Mouse (Mus musculus): ENCODE results near the gene Nfix. TPM values are rescaled to one million over a fixed set of nuclear protein-coding genes. Genes with fewer than 3 reads are reported as not detected.

Gene Nfix
- total and polyA plus RNA-seq, 2 experiments from 2014 or later, result 92.5 to 123 TPM

- TF ChIP-seq CTCF (IDR thresholded peaks at IDR 0.05; ENCODE audit: low read depth), result no peak
- H3K27ac ChIP-seq, result peak overlapping the region; percentile 90
- H3K4me1 ChIP-seq (ENCODE audit: insufficient read depth, low read length), result peaks cover 34% of the 10 kb centered on the region
- no peak for ATAC-seq
- H3K9me3 ChIP-seq (ENCODE audit: low read length), result no peaks in the 10 kb centered on the region
- peaks cover 10% of the 10 kb centered on the region for H3K27me3 ChIP-seq (ENCODE audit: insufficient read depth, low read length)
- H3K4me3 ChIP-seq (ENCODE audit: low read length), result no peak overlapping the region
- H3K9ac ChIP-seq (replicated peaks; ENCODE audit: low read length), result peak overlapping the region; percentile 38; the same call in 1 of the 2 replicates
- DNase-seq (ENCODE audit: low spot score), result no peak
- H3K36me3 ChIP-seq (ENCODE audit: insufficient read depth, low read length), result no peaks in the 10 kb centered on the region
- WGBS, result 32% methylated on average over 10 of the region's 10 CpGs
- peak overlapping the region; percentile 37; the same call in 1 of the 2 replicates for H3K4me2 ChIP-seq (ENCODE audit: low read depth, low read length)
Observed at GRCm38 (mm10) chr8:84777899-84778637, 22.1 kb downstream of the Nfix start.

- peaks cover 5% of the 10 kb centered on the region; the same call in 1 of the 2 replicates for H3K27me3 ChIP-seq (ENCODE audit: insufficient read depth, low read length)
- H3K9me3 ChIP-seq (ENCODE audit: low read length), result no peaks in the 10 kb centered on the region
Observed at GRCm38 (mm10) chr8:84776569-84776968, 23.6 kb downstream of the Nfix start.

GRCm38 (mm10) chr8:84775621-84776113 lies 24.5 kb downstream of the Nfix start:
- Histone ChIP-seq H3K27me3 (ENCODE audit: insufficient read depth, low read length) (peaks cover 5% of the 10 kb centered on the region; the same call in 1 of the 2 replicates), H3K4me2 (ENCODE audit: low read depth, low read length) (peak overlapping the region; percentile 50), H3K27ac (peak overlapping the region; percentile 90), H3K4me1 (ENCODE audit: insufficient read depth, low read length) (peaks cover 24% of the 10 kb centered on the region), H3K4me3 (ENCODE audit: low read length) (0 out of 2 replicates have a peak overlapping the region, but pooled peaks have one; percentile 4), H3K9me3 (ENCODE audit: low read length) (no peaks in the 10 kb centered on the region), H3K9ac (replicated peaks; ENCODE audit: low read length) (peak overlapping the region; percentile 40; the same call in 1 of the 2 replicates), H3K36me3 (ENCODE audit: insufficient read depth, low read length) (no peaks in the 10 kb centered on the region)
- ATAC-seq (no peak), DNase-seq (ENCODE audit: low spot score) (no peak)
- 11% methylated on average over 7 of the region's 7 CpGs for whole genome bisulfite sequencing
- TF ChIP-seq CTCF (IDR thresholded peaks at IDR 0.05; ENCODE audit: low read depth), result no peak

More at GRCm38 (mm10) chr8:84776569-84776968, 23.6 kb downstream of the Nfix start:
- no peaks in the 10 kb centered on the region for H3K36me3 ChIP-seq (ENCODE audit: insufficient read depth, low read length)
- H3K4me2 ChIP-seq (ENCODE audit: low read depth, low read length), result no peak overlapping the region
- H3K9ac ChIP-seq (replicated peaks; ENCODE audit: low read length), result no peak overlapping the region
- DNase-seq (ENCODE audit: low spot score), result no peak
- peaks cover 29% of the 10 kb centered on the region for H3K4me1 ChIP-seq (ENCODE audit: insufficient read depth, low read length)
- peak overlapping the region; percentile 90 for H3K27ac ChIP-seq
- no peak for ATAC-seq
- H3K4me3 ChIP-seq (ENCODE audit: low read length), result no peak overlapping the region
- no peak for TF ChIP-seq CTCF (IDR thresholded peaks at IDR 0.05; ENCODE audit: low read depth)
- WGBS, result no CpG with 5 or more reads among the region's 1 CpGs

GRCm38 (mm10) chr8:84775105-84775591 lies 25.0 kb downstream of the Nfix start:
- peak overlapping the region; percentile 4; the same call in 1 of the 2 replicates for H3K4me3 ChIP-seq (ENCODE audit: low read length)
- peak overlapping the region; percentile 50 for H3K4me2 ChIP-seq (ENCODE audit: low read depth, low read length)
- TF ChIP-seq CTCF (IDR thresholded peaks at IDR 0.05; ENCODE audit: low read depth), result no peak
- no peaks in the 10 kb centered on the region for H3K9me3 ChIP-seq (ENCODE audit: low read length)
- peak overlapping the region; percentile 90 for H3K27ac ChIP-seq
- peak overlapping the region; percentile 40 for H3K9ac ChIP-seq (replicated peaks; ENCODE audit: low read length)
- peaks cover 5% of the 10 kb centered on the region; the same call in 1 of the 2 replicates for H3K27me3 ChIP-seq (ENCODE audit: insufficient read depth, low read length)
- peaks cover 24% of the 10 kb centered on the region for H3K4me1 ChIP-seq (ENCODE audit: insufficient read depth, low read length)
- no peaks in the 10 kb centered on the region for H3K36me3 ChIP-seq (ENCODE audit: insufficient read depth, low read length)
- peak; percentile 29 for DNase-seq (ENCODE audit: low spot score)
- ATAC-seq, result peak; percentile 15; the same call in 1 of the 2 replicates
- 4% methylated on average over 13 of the region's 13 CpGs for WGBS

- DNase-seq (ENCODE audit: low spot score) (peak; percentile 87), ATAC-seq (peak; percentile 77)
- Histone ChIP-seq H3K9me3 (ENCODE audit: low read length) (no peaks in the 10 kb centered on the region), H3K4me3 (ENCODE audit: low read length) (no peak overlapping the region), H3K36me3 (ENCODE audit: insufficient read depth, low read length) (no peaks in the 10 kb centered on the region), H3K4me2 (ENCODE audit: low read depth, low read length) (peak overlapping the region; percentile 50), H3K27me3 (ENCODE audit: insufficient read depth, low read length) (peaks cover 5% of the 10 kb centered on the region; the same call in 1 of the 2 replicates), H3K27ac (peak overlapping the region; percentile 90), H3K4me1 (ENCODE audit: insufficient read depth, low read length) (peaks cover 24% of the 10 kb centered on the region), H3K9ac (replicated peaks; ENCODE audit: low read length) (0 out of 2 replicates have a peak overlapping the region, but pooled peaks have one; percentile 19)
- 2% methylated on average over 10 of the region's 10 CpGs for WGBS
- TF ChIP-seq CTCF (IDR thresholded peaks at IDR 0.05; ENCODE audit: low read depth), result no peak
Observed at GRCm38 (mm10) chr8:84774473-84774911, 25.7 kb downstream of the Nfix start.

- Histone ChIP-seq H3K36me3 (ENCODE audit: insufficient read depth, low read length) (no peaks in the 10 kb centered on the region), H3K4me1 (ENCODE audit: insufficient read depth, low read length) (peaks cover 18% of the 10 kb centered on the region), H3K27ac (peak overlapping the region; percentile 90), H3K27me3 (ENCODE audit: insufficient read depth, low read length) (peaks cover 3% of the 10 kb centered on the region; the same call in 1 of the 2 replicates), H3K9me3 (ENCODE audit: low read length) (no peaks in the 10 kb centered on the region), H3K4me3 (ENCODE audit: low read length) (peak overlapping the region; percentile 41), H3K9ac (replicated peaks; ENCODE audit: low read length) (peak overlapping the region; percentile 57), H3K4me2 (ENCODE audit: low read depth, low read length) (peak overlapping the region; percentile 50)
- peak; percentile 92 for DNase-seq (ENCODE audit: low spot score)
- TF ChIP-seq CTCF (IDR thresholded peaks at IDR 0.05; ENCODE audit: low read depth), result no peak
- WGBS, result under 1% methylated on average over 18 of the region's 19 CpGs
- peak; percentile 94 for ATAC-seq
Observed at GRCm38 (mm10) chr8:84773833-84774232, 26.3 kb downstream of the Nfix start.

Measured in hindbrain, postnatal 0 days (tissue).